Mouse (Mus musculus): ENCODE results near the gene Stab2. TPM values are rescaled to one million over a fixed set of nuclear protein-coding genes. Genes with fewer than 3 reads are reported as not detected.

Stab2 gene
- total and polyA plus RNA-seq, 3 experiments, result 0.09 TPM; not detected in 2

- Histone ChIP-seq H3K4me1 (ENCODE audit: control insufficient read depth in 1 of 2, insufficient read depth in 2 of 2) (0 out of 4 replicates have a peak, but pooled peaks cover 0 to 3% of the 10 kb centered on the region in 2 experiments), H3K9ac (ENCODE audit: insufficient read depth, low read depth) (no peak overlapping the region), H3K4me2 (ENCODE audit: insufficient read depth, low read depth, poor library complexity, severe bottlenecking) (no peak overlapping the region), H3K4me3 (replicated peaks in 1 of 3; ENCODE audit: low read depth in 2 of 3, low read length in 2 of 3, poor library complexity in 1 of 3) (no peak overlapping the region), H3K79me2 (replicated peaks; ENCODE audit: control insufficient read depth, extremely low read depth, insufficient read depth, poor library complexity, severe bottlenecking) (no peaks in the 10 kb centered on the region), H3K36me3 (replicated peaks in 1 of 2; ENCODE audit: control insufficient read depth in 1 of 2, insufficient read depth in 1 of 2, low read length in 1 of 2) (peaks cover 50 to 94% of the 10 kb centered on the region in 2 experiments), H3K27ac (ENCODE audit: insufficient read depth, low read depth) (no peak overlapping the region), H3K27me3 (replicated peaks) (no peaks in the 10 kb centered on the region), H3K9me3 (replicated peaks; ENCODE audit: low read length) (no peaks in the 10 kb centered on the region)
- no peak for TF ChIP-seq UBTF (IDR thresholded peaks at IDR 0.05; ENCODE audit: low read depth, low read length)
- no peak for TF ChIP-seq RAD21 (IDR thresholded peaks at IDR 0.05; ENCODE audit: low read depth, low read length)
- TF ChIP-seq MEF2A (IDR thresholded peaks at IDR 0.05; ENCODE audit: borderline replicate concordance, low read depth, low read length), result no peak
- no peak for TF ChIP-seq USF1 (IDR thresholded peaks at IDR 0.05; ENCODE audit: low read depth, low read length)
- in situ Hi-C loops (cut with MboI; ENCODE audit: low pct_ligation_motif_present, low pct_unique_long_range_greater_than_20kb, low sequenced_read_pairs), result no loop called here
- no peak for DNase-seq (ENCODE audit: extremely low read depth)
- dilution Hi-C loops (cut with MboI; ENCODE audit: extremely low pct_ligation_motif_present, extremely low pct_unique_long_range_greater_than_20kb, low sequenced_read_pairs), result no loop called here
These were observed 188.1 kb downstream of the Stab2 start for GRCm38 (mm10) chr10:86819649-86820165.

- H3K4me1 ChIP-seq (ENCODE audit: control insufficient read depth in 1 of 2, insufficient read depth in 2 of 2), result peaks cover 0 to 5% of the 10 kb centered on the region in 2 experiments; a peak in 1 of 4 replicates
- no peak for TF ChIP-seq PAX5 (IDR thresholded peaks at IDR 0.05; ENCODE audit: low read length)
- TF ChIP-seq USF1 (IDR thresholded peaks at IDR 0.05; ENCODE audit: low read depth, low read length), result no peak
- no peak for TF ChIP-seq EP300 (IDR thresholded peaks at IDR 0.05; ENCODE audit: low read length)
- TF ChIP-seq MYC (IDR thresholded peaks at IDR 0.05; ENCODE audit: low read depth, low read length), result no peak
- TF ChIP-seq JUND (conservative IDR thresholded peaks at IDR 0.05; ENCODE audit: low read depth, low read length), result no peak
- no peak for TF ChIP-seq RCOR1 (conservative IDR thresholded peaks at IDR 0.05; ENCODE audit: low read depth, low read length)
- no peak for TF ChIP-seq ZC3H11A (IDR thresholded peaks at IDR 0.05; ENCODE audit: low read depth, low read length)
- TF ChIP-seq HCFC1 (IDR thresholded peaks at IDR 0.05; ENCODE audit: low read depth, low read length), result no peak
- TF ChIP-seq MAX (IDR thresholded peaks at IDR 0.05; ENCODE audit: low read length), result no peak
- no peak for TF ChIP-seq MEF2A (IDR thresholded peaks at IDR 0.05; ENCODE audit: borderline replicate concordance, low read depth, low read length)
- no peak for TF ChIP-seq MAZ (IDR thresholded peaks at IDR 0.05; ENCODE audit: low read depth, low read length)
- TF ChIP-seq NELFE (IDR thresholded peaks at IDR 0.05; ENCODE audit: low read depth, low read length), result no peak
- TF ChIP-seq KAT2A (IDR thresholded peaks at IDR 0.05; ENCODE audit: insufficient replicate concordance, low read length), result no peak
- no peak for TF ChIP-seq CHD2 (IDR thresholded peaks at IDR 0.05; ENCODE audit: low read length)
- no peak for TF ChIP-seq NRF1 (IDR thresholded peaks at IDR 0.05; ENCODE audit: low read depth, low read length)
- TF ChIP-seq RAD21 (IDR thresholded peaks at IDR 0.05; ENCODE audit: low read depth, low read length), result no peak
- TF ChIP-seq TBP (conservative IDR thresholded peaks at IDR 0.05; ENCODE audit: low read depth, low read length), result no peak
- dilution Hi-C loops (cut with MboI; ENCODE audit: extremely low pct_ligation_motif_present, extremely low pct_unique_long_range_greater_than_20kb, low sequenced_read_pairs), result no loop called here
- H3K9me3 ChIP-seq (replicated peaks; ENCODE audit: low read length), result no peaks in the 10 kb centered on the region
- no peaks in the 10 kb centered on the region for H3K27me3 ChIP-seq (replicated peaks)
- no peak overlapping the region for H3K9ac ChIP-seq (ENCODE audit: insufficient read depth, low read depth)
- H3K4me3 ChIP-seq (replicated peaks in 1 of 3; ENCODE audit: low read depth in 2 of 3, low read length in 2 of 3, poor library complexity in 1 of 3), result no peak overlapping the region
- H3K4me2 ChIP-seq (ENCODE audit: insufficient read depth, low read depth, poor library complexity, severe bottlenecking), result no peak overlapping the region
- in situ Hi-C loops (cut with MboI; ENCODE audit: low pct_ligation_motif_present, low pct_unique_long_range_greater_than_20kb, low sequenced_read_pairs), result no loop called here
- no peak for DNase-seq (ENCODE audit: extremely low read depth)
- H3K79me2 ChIP-seq (replicated peaks; ENCODE audit: control insufficient read depth, extremely low read depth, insufficient read depth, poor library complexity, severe bottlenecking), result no peaks in the 10 kb centered on the region
- peaks cover 35 to 94% of the 10 kb centered on the region in 2 experiments for H3K36me3 ChIP-seq (replicated peaks in 1 of 2; ENCODE audit: control insufficient read depth in 1 of 2, insufficient read depth in 1 of 2, low read length in 1 of 2)
- no peak overlapping the region for H3K27ac ChIP-seq (ENCODE audit: insufficient read depth, low read depth)
These were observed 192.7 kb downstream of the Stab2 start for GRCm38 (mm10) chr10:86815133-86815532.
